Mouse (Mus musculus) CH12.LX (cell line): ENCODE data around the gene Grhl1.

ENCODE experiments used
- CHD2 ChIP-seq: IDR thresholded peaks from 2 replicates; pipeline ENCODE4 v1.6.1; 2011; ENCODE audit warnings: low read length, improper control_type of control experiment
- CTCF ChIP-seq, 2 experiments: IDR thresholded peaks in 1 of 2; conservative IDR thresholded peaks in 1 of 2; 2 replicates each; pipeline ENCODE4 v1.5.1; 2011 to 2012; ENCODE audit warnings: low read depth in 2 of 2, low read length in 2 of 2, improper control_type of control experiment in 1 of 2, inconsistent platforms in 1 of 2, mild to moderate bottlenecking in 1 of 2, moderate library complexity in 1 of 2
- EP300 ChIP-seq: IDR thresholded peaks from 2 replicates; pipeline ENCODE4 v1.6.1; 2011; ENCODE audit warnings: low read length, improper control_type of control experiment
- ETS1 ChIP-seq: conservative IDR thresholded peaks from 2 replicates; pipeline ENCODE4 v1.6.1; 2012; ENCODE audit warnings: low read depth, mild to moderate bottlenecking, inconsistent platforms, low read length, improper control_type of control experiment, moderate library complexity
- HCFC1 ChIP-seq: IDR thresholded peaks from 2 replicates; pipeline ENCODE4 v1.6.1; 2012; ENCODE audit warnings: low read depth, mild to moderate bottlenecking, inconsistent platforms, low read length, improper control_type of control experiment
- MAX ChIP-seq: IDR thresholded peaks from 2 replicates; pipeline ENCODE4 v1.6.1; 2011; ENCODE audit warnings: low read length, improper control_type of control experiment
- NRF1 ChIP-seq: IDR thresholded peaks from 2 replicates; pipeline ENCODE4 v1.6.1; 2014; ENCODE audit warnings: low read depth, mild to moderate bottlenecking, inconsistent platforms, low read length, improper control_type of control experiment, moderate library complexity
- POLR2A ChIP-seq: IDR thresholded peaks from 2 replicates; pipeline ENCODE4 v1.6.1; 2011; ENCODE audit warnings: low read depth, mild to moderate bottlenecking, improper control_type of control experiment, low read length
- SIN3A ChIP-seq: IDR thresholded peaks from 2 replicates; pipeline ENCODE4 v1.6.1; 2012; ENCODE audit warnings: low read length, improper control_type of control experiment, inconsistent platforms

GRCm38 (mm10) chr12:24548885-24549284, 23.2 kb upstream of the Grhl1 start:
- TF ChIP-seq CTCF (conservative IDR thresholded peaks at IDR 0.05 in 1 of 2, IDR thresholded peaks at IDR 0.05 in 1 of 2; ENCODE audit: low read depth in 2 of 2, low read length in 2 of 2): no peak
- no peak for TF ChIP-seq POLR2A
- TF ChIP-seq HCFC1: no peak
- no peak for TF ChIP-seq CHD2
- no peak for TF ChIP-seq MAX
- TF ChIP-seq SIN3A: no peak
- no peak for TF ChIP-seq EP300
- TF ChIP-seq ETS1: no peak
- no peak for TF ChIP-seq NRF1
